Mouse (Mus musculus) cerebellum, adult 9-10 months (tissue): ENCODE measurements at regions not wholly inside any gene's neighbourhood (a gene's known extent, or its start where the extent isn't known, plus 50 kb on each side); places are given as distances from the start of the nearest gene placed in this dataset.

ENCODE experiments used
- DNase-seq: peaks from one replicate; pipeline ENCODE4 v3.0.0; 2022

- DNase-seq: no peak
Measured at GRCm38 (mm10) chr2:134419581-134419980, 134.6 kb downstream of the Hao1 start.

DNA sequence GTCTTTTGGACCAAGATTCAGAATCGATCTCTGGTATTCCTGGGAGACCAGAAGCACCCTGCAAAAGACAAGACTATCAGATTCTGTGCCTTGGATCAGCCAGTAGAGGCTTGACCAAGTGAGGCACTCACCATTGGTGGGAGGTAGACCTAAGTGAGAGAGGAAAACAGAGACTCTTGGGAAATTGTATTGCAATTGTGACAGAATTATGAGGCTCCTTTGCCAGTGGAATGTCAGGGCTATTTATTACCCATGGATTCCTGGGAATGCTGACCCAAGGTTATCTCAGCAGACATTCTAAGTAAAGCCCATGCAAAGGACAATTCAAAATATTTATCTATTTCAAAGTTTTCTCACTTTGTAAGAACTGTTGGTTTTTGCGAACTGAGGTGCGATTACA is 154.6 kb downstream of the Hao1 start:
- DNase-seq: no peak

- no peak for DNase-seq
Measured at GRCm38 (mm10) chr2:134393421-134393820, 160.7 kb downstream of the Hao1 start.

GRCm38 (mm10) chr2:134375116-134375515 is 179.1 kb downstream of the Hao1 start:
- no peak for DNase-seq

GRCm38 (mm10) chr2:134350894-134351501 is 203.2 kb downstream of the Hao1 start:
- peak; percentile 14 for DNase-seq

DNA sequence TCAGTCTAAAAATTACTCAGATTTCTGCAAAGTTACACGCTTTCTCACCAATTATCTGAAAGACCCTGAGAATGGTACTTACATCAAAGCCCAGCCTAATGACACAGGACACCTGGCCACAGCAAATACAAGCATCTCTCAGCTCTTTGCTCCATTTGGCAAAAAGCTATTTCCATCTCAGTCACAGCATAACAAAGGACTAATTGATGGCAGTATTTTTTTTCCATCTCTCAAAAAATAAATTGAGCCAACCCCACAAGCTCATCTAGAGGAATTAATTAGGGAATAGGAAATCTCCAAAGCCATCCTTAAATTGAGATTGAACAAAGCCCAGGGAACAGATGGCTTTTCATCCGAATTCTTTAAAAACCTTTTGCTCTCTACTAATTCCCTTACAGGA is 203.7 kb downstream of the Hao1 start:
- DNase-seq: peak; percentile 5

DNA sequence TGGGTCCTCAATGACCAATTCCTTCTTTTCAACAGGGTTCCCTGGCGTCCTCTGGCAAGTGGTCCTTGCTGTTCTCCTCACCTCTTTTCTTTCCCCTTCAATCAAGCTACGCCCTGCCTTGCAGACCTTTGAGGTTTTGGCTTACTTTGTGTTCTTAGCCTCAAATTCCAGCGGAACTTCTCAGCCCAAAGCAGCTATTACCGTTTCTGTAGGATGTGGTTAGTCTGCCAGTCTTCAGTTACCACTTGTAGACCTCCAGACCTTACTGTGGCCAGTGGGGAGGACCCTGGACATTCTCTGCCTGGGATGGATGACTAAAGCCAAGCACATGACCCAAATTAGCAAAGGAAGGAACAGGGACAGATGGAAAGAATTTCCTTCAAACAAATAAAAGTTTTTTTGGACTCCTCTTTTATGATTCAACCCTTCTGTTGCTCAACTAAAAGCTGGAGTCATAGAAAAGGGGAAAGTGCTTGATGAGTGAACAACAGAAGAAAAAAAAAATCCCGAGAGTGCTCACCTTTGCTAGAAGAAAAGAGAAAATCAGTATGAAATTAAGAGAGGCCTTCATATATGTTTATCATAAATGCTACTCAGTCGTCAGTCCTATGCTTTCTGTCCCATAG is 211.5 kb downstream of the Hao1 start:
- DNase-seq: no peak

DNA sequence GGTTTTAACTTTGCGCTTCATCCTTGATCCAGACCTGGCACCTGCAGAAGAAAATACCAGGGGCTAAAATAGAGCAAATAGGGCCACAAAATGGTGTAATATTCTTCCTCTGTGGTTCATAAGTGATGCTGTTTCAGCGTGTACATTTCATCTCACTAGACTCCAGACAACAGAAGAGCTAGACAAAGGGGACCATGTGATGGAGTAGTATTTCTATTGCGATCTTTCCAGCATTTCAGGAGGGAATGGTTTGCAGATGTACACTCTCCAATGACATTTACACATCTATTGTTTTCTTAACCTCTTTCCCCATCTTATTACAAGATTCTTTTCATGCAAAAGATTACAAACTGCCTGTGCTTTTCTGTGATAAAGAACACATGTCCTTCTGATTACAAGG is 246.1 kb downstream of the Hao1 start:
- no peak for DNase-seq

DNA sequence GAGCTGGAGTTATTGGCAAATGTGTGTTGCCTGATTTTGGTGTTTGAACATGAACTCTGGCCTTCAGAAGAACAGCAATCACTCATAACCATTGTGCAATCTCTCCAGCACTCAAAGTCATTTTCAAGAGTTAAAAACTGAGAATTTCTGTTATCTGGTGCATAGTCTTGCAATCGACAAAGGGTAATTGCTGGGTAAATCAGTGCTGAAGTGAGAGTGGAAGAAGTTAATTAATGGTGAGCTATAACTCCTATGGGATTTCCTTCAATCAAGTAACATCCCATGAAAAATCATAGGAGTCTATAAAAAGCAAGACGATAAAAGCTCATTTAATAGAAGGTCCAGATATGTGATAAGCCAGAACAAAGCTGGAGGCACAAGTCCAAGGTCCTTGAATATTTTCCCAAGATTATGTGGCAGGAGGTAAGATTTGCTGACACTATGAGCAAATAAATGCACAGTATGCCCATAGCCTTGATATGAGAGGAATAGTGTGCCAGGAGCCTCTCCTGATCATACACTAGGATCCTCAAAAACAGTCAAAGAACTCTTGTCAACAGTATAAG is 264.0 kb downstream of the Hao1 start:
- no peak for DNase-seq

DNA sequence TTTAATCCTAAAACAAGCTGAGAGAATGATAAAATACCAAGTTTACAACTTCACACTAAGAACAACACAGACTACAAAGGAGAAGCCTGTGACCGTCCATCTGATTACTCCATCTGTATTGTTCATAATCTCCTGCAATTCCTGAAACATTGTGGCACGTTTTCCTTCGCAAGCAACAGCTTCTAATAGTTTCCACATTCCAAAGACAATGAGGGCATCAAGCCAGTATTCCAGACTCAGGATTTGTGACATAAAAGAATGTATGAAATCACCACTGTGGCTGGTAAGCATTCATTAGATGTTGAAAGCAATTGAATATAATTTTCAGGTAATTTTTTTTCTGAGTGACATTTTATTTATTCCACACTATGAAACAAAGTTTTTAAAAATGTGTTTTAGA is 278.3 kb downstream of the Hao1 start:
- no peak for DNase-seq

DNA sequence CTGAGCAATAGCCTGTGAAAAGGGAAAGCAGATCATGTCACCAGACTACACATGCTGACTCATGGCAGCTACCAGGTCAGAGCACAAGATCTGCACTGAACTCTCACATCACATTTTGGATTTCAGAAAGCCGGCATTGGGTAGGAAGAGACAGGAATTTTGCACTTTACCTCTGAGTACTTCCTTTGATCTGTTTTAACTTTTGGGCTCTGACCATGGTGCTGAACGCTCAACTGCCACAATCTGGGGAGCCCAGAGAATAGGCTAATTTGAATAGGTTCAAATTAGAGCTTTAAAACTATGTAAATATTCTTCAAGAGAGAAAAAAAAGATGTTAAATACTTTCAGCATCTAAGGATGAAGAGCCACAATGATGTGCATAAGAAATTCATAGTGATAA is 285.7 kb downstream of the Hao1 start:
- DNase-seq: no peak
